Mouse (Mus musculus) heart, embryonic 16.5 days (tissue): ENCODE data around the gene Mcub. TPM values are rescaled to one million over a fixed set of nuclear protein-coding genes. Genes with fewer than 3 reads are reported as not detected.

Experiments
- ATAC-seq: fragments of 200-750 bp; cut with Nextera tagmentation; replicated peaks from 2 replicates; pipeline ENCODE4 v1.8.0; 2017; ENCODE audit warnings: moderate number of reproducible peaks; ENCODE audit not compliant: insufficient read depth, low FRiP score; ENCODE audit errors: extremely low read depth
- H3K27ac ChIP-seq: fragments of 300-500 bp; sonication (generic); 2 replicates; pipeline ENCODE4 v1.5.1; 2014; ENCODE audit warnings: mild to moderate bottlenecking, low read length, control low read depth, moderate library complexity
- H3K27me3 ChIP-seq: fragments of 300-500 bp; sonication (generic); 2 replicates; pipeline ENCODE4 v1.6.1; 2014; ENCODE audit warnings: low read length, mixed read lengths; ENCODE audit not compliant: control insufficient read depth, insufficient read depth
- H3K36me3 ChIP-seq: fragments of 300-500 bp; sonication (generic); 2 replicates; pipeline ENCODE4 v1.6.1; 2014; ENCODE audit not compliant: control insufficient read depth, insufficient read depth
- H3K4me1 ChIP-seq: fragments of 300-500 bp; sonication (generic); 2 replicates; pipeline ENCODE4 v1.6.1; 2014; ENCODE audit warnings: low read length, mixed read lengths; ENCODE audit not compliant: control insufficient read depth, insufficient read depth
- H3K4me2 ChIP-seq: fragments of 300-500 bp; sonication (generic); 2 replicates; pipeline ENCODE4 v1.6.1; 2014; ENCODE audit warnings: low read depth, mild to moderate bottlenecking, control low read depth, low read length
- H3K4me3 ChIP-seq: fragments of 300-500 bp; sonication (generic); 2 replicates; pipeline ENCODE4 v1.5.1; 2014; ENCODE audit warnings: mild to moderate bottlenecking, control low read depth, low read length
- H3K9ac ChIP-seq: fragments of 300-500 bp; sonication (generic); 2 replicates; pipeline ENCODE4 v1.6.1; 2014; ENCODE audit warnings: low read length, control low read depth
- H3K9me3 ChIP-seq: fragments of 300-500 bp; sonication (generic); replicated peaks from 2 replicates; pipeline ENCODE4 v1.6.1; 2016; ENCODE audit warnings: low read length; ENCODE audit not compliant: control insufficient read depth
- WGBS: fragments of 180-500 bp; shearing (Covaris S2); extraction: QIAGEN DNeasy Blood & Tissue Kit; methylation state at CpG from one replicate; pipeline ENCODE4 v1.1.7; 2014; 5-methylcytosine and 5-hydroxymethylcytosine counted together
- polyA plus RNA-seq: library from polyadenylated mRNA; unstranded; fragments of >200 nt; fragmentation: Nextera tagmentation; extraction: Ambion mirVana; gene quantifications from 2 replicates; pipeline ENCODE4 v1.2.1, GENCODE M21; 2015

Mcub gene
- polyA plus RNA-seq, 1 experiment from 2014 or later: 12.4 TPM

- H3K27ac ChIP-seq: no peak overlapping the region
- H3K9ac ChIP-seq: no peak overlapping the region
- H3K4me3 ChIP-seq: no peak overlapping the region
- H3K36me3 ChIP-seq: no peaks in the 10 kb centered on the region
- no peaks in the 10 kb centered on the region for H3K4me1 ChIP-seq
- no peaks in the 10 kb centered on the region for H3K9me3 ChIP-seq
- no peak for ATAC-seq
- no peak overlapping the region for H3K4me2 ChIP-seq
- WGBS: 96% methylated on average over 2 of the region's 2 CpGs
- no peaks in the 10 kb centered on the region for H3K27me3 ChIP-seq
These were observed 29.2 kb downstream of the Mcub start for GRCm38 (mm10) chr3:129940780-129941179.

GRCm38 (mm10) chr3:129939058-129939457, 30.9 kb downstream of the Mcub start:
- Histone ChIP-seq H3K36me3 (no peaks in the 10 kb centered on the region), H3K4me3 (no peak overlapping the region), H3K9ac (no peak overlapping the region), H3K4me2 (no peak overlapping the region), H3K9me3 (no peaks in the 10 kb centered on the region), H3K27me3 (no peaks in the 10 kb centered on the region), H3K27ac (no peak overlapping the region), H3K4me1 (no peaks in the 10 kb centered on the region)
- 64% methylated on average over 7 of the region's 7 CpGs for WGBS
- no peak for ATAC-seq

GRCm38 (mm10) chr3:129937848-129938247, 32.2 kb downstream of the Mcub start:
- no peak for ATAC-seq
- no peaks in the 10 kb centered on the region for H3K36me3 ChIP-seq
- 52% methylated on average over 3 of the region's 3 CpGs for WGBS
- H3K4me3 ChIP-seq: no peak overlapping the region
- no peak overlapping the region for H3K9ac ChIP-seq
- no peaks in the 10 kb centered on the region for H3K4me1 ChIP-seq
- no peak overlapping the region for H3K27ac ChIP-seq
- no peaks in the 10 kb centered on the region for H3K27me3 ChIP-seq
- no peak overlapping the region for H3K4me2 ChIP-seq
- H3K9me3 ChIP-seq: no peaks in the 10 kb centered on the region

GRCm38 (mm10) chr3:129936561-129936960, 33.4 kb downstream of the Mcub start:
- Histone ChIP-seq H3K4me3 (no peak overlapping the region), H3K27me3 (no peaks in the 10 kb centered on the region), H3K36me3 (no peaks in the 10 kb centered on the region), H3K4me1 (no peaks in the 10 kb centered on the region), H3K9me3 (no peaks in the 10 kb centered on the region), H3K4me2 (no peak overlapping the region), H3K9ac (no peak overlapping the region), H3K27ac (no peak overlapping the region)
- 60% methylated on average over 9 of the region's 9 CpGs for WGBS
- ATAC-seq: no peak

- 43% methylated on average over 4 of the region's 4 CpGs for WGBS
- Histone ChIP-seq H3K4me3 (no peak overlapping the region), H3K27ac (no peak overlapping the region), H3K36me3 (no peaks in the 10 kb centered on the region), H3K4me2 (no peak overlapping the region), H3K9ac (no peak overlapping the region), H3K4me1 (no peaks in the 10 kb centered on the region), H3K9me3 (no peaks in the 10 kb centered on the region), H3K27me3 (no peaks in the 10 kb centered on the region)
- no peak for ATAC-seq
These were observed 37.6 kb downstream of the Mcub start for GRCm38 (mm10) chr3:129932443-129932842.

- ATAC-seq: peak; percentile 65; the same call in 1 of the 2 replicates
- Histone ChIP-seq H3K9me3 (no peaks in the 10 kb centered on the region), H3K4me3 (no peak overlapping the region), H3K27me3 (no peaks in the 10 kb centered on the region), H3K36me3 (no peaks in the 10 kb centered on the region), H3K4me1 (no peaks in the 10 kb centered on the region), H3K27ac (no peak overlapping the region), H3K4me2 (no peak overlapping the region), H3K9ac (no peak overlapping the region)
- WGBS: 55% methylated on average over 6 of the region's 6 CpGs
These were observed 39.7 kb downstream of the Mcub start for GRCm38 (mm10) chr3:129930213-129930778.

GRCm38 (mm10) chr3:129925861-129926260, 44.1 kb downstream of the Mcub start:
- Histone ChIP-seq H3K9ac (no peak overlapping the region), H3K4me2 (no peak overlapping the region), H3K27ac (no peak overlapping the region), H3K4me1 (no peaks in the 10 kb centered on the region), H3K27me3 (no peaks in the 10 kb centered on the region), H3K9me3 (no peaks in the 10 kb centered on the region), H3K4me3 (no peak overlapping the region), H3K36me3 (no peaks in the 10 kb centered on the region)
- no peak for ATAC-seq
- WGBS: 71% methylated on average over 3 of the region's 3 CpGs

GRCm38 (mm10) chr3:129923581-129923980, 46.4 kb downstream of the Mcub start:
- no peaks in the 10 kb centered on the region for H3K9me3 ChIP-seq
- 83% methylated on average over 7 of the region's 7 CpGs for WGBS

GRCm38 (mm10) chr3:129918434-129918833, 51.6 kb downstream of the Mcub start:
- Histone ChIP-seq H3K36me3 (peaks cover 7% of the 10 kb centered on the region), H3K9me3 (no peaks in the 10 kb centered on the region), H3K4me2 (no peak overlapping the region), H3K9ac (no peak overlapping the region), H3K4me3 (no peak overlapping the region), H3K27ac (no peak overlapping the region), H3K4me1 (no peaks in the 10 kb centered on the region), H3K27me3 (no peaks in the 10 kb centered on the region)
- ATAC-seq: peak; percentile 65
- WGBS: 16% methylated on average over 13 of the region's 13 CpGs

More at GRCm38 (mm10) chr3:129923581-129923980, 46.4 kb downstream of the Mcub start:
- H3K4me2 ChIP-seq: no peak overlapping the region
- H3K4me3 ChIP-seq: no peak overlapping the region
- no peak overlapping the region for H3K9ac ChIP-seq
- no peaks in the 10 kb centered on the region for H3K27me3 ChIP-seq
- H3K27ac ChIP-seq: no peak overlapping the region
- ATAC-seq: no peak
- H3K36me3 ChIP-seq: no peaks in the 10 kb centered on the region
- no peaks in the 10 kb centered on the region for H3K4me1 ChIP-seq
